Mouse (Mus musculus) midbrain, embryonic 11.5 days (tissue): ENCODE results near the gene Lsm2. TPM values are rescaled to one million over a fixed set of nuclear protein-coding genes. Genes with fewer than 3 reads are reported as not detected.

Experiments used
- ATAC-seq: fragments of 200-750 bp; cut with Nextera tagmentation; 2 replicates; pipeline ENCODE4 v1.8.0; 2017; ENCODE audit warnings: moderate TSS enrichment, moderate library complexity; ENCODE audit not compliant: low FRiP score
- DNase-seq: peaks from one replicate; pipeline ENCODE4 v3.0.0; 2015; ENCODE audit warnings: low spot score; ENCODE audit errors: missing footprints
- H3K27ac ChIP-seq: fragments of 300-500 bp; sonication (generic); 2 replicates; pipeline ENCODE4 v1.5.1; 2014; ENCODE audit warnings: low read depth, low read length
- H3K27me3 ChIP-seq: fragments of 300-500 bp; sonication (generic); 2 replicates; pipeline ENCODE4 v1.6.1; 2014; ENCODE audit warnings: mild to moderate bottlenecking, low read length, moderate library complexity, mixed read lengths; ENCODE audit not compliant: control insufficient read depth, insufficient read depth
- H3K36me3 ChIP-seq: fragments of 300-500 bp; sonication (generic); 2 replicates; pipeline ENCODE4 v1.6.1; 2014; ENCODE audit warnings: mild to moderate bottlenecking, low read length, moderate library complexity, mixed read lengths; ENCODE audit not compliant: control insufficient read depth, insufficient read depth
- H3K4me1 ChIP-seq: fragments of 300-500 bp; sonication (generic); 2 replicates; pipeline ENCODE4 v1.6.1; 2014; ENCODE audit warnings: low read length; ENCODE audit not compliant: control insufficient read depth, insufficient read depth
- H3K4me2 ChIP-seq: fragments of 300-500 bp; sonication (generic); 2 replicates; pipeline ENCODE4 v1.6.1; 2014; ENCODE audit warnings: mild to moderate bottlenecking, moderate library complexity
- H3K4me3 ChIP-seq: fragments of 300-500 bp; sonication (generic); 2 replicates; pipeline ENCODE4 v1.5.1; 2014; ENCODE audit warnings: low read depth, low read length
- H3K9ac ChIP-seq: fragments of 300-500 bp; sonication (generic); 2 replicates; pipeline ENCODE4 v1.6.1; 2014; ENCODE audit warnings: low read length
- H3K9me3 ChIP-seq: fragments of 300-500 bp; sonication (generic); 2 replicates; pipeline ENCODE4 v1.6.1; 2016; ENCODE audit warnings: low read length; ENCODE audit not compliant: control insufficient read depth
- WGBS: fragments of 180-500 bp; shearing (Covaris S2); extraction: QIAGEN DNeasy Blood & Tissue Kit; methylation state at CpG from one replicate; pipeline ENCODE4 v1.1.7; 2014; 5-methylcytosine and 5-hydroxymethylcytosine counted together
- polyA plus RNA-seq: library from polyadenylated mRNA; unstranded; fragments of >200 nt; fragmentation: Nextera tagmentation; extraction: Ambion mirVana; gene quantifications from 2 replicates; pipeline ENCODE4 v1.2.1, GENCODE M21; 2014

Lsm2 gene
- polyA plus RNA-seq, 1 experiment from 2014 or later, result 234 TPM

DNA sequence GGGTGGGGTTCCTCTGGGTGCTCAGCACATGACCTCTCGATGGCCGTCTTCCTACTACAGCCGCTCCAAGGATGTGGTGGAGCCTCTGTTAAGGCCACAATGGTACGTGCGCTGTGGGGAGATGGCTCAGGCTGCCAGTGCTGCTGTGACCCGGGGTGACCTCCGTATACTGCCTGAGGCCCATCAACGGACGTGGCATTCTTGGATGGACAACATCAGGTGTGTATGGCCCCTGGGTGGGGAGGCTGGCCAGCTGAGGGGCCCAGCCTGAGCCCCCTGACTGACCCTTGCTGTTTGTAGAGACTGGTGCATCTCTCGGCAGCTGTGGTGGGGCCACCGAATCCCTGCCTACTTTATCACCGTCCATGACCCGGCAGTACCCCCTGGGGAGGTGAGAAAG, 30.8 kb downstream of the Lsm2 start:
- Histone ChIP-seq H3K4me1 (no peaks in the 10 kb centered on the region), H3K4me2 (no peak overlapping the region), H3K9ac (no peak overlapping the region), H3K27me3 (no peaks in the 10 kb centered on the region), H3K27ac (no peak overlapping the region), H3K4me3 (no peak overlapping the region), H3K9me3 (no peaks in the 10 kb centered on the region), H3K36me3 (peaks cover 55% of the 10 kb centered on the region)
- ATAC-seq, result no peak
- no peak for DNase-seq
- WGBS, result 92% methylated on average over 13 of the region's 13 CpGs

DNA sequence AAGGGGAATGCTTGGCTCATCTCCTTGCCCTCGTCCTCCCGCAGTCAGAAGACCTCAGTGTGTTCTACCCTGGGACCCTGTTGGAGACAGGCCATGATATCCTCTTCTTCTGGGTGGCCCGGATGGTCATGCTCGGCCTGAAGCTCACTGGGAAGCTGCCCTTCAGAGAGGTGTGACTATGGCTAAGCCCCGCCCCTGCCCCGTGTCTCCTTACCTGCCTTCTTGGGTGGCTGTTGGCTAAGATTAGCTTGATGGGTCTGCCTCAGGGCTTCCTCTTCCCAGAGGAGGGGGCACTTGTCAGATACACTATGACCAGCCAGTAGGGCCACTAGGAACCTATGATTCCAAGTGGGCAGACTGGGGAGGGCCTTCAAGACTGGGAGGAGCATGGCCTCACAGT, 31.6 kb downstream of the Lsm2 start:
- no peak for ATAC-seq
- Histone ChIP-seq H3K4me3 (no peak overlapping the region), H3K9me3 (no peaks in the 10 kb centered on the region), H3K4me2 (no peak overlapping the region), H3K27ac (no peak overlapping the region), H3K9ac (no peak overlapping the region), H3K27me3 (no peaks in the 10 kb centered on the region), H3K36me3 (peaks cover 53% of the 10 kb centered on the region), H3K4me1 (no peaks in the 10 kb centered on the region)
- 82% methylated on average over 6 of the region's 6 CpGs for WGBS
- no peak for DNase-seq

DNA sequence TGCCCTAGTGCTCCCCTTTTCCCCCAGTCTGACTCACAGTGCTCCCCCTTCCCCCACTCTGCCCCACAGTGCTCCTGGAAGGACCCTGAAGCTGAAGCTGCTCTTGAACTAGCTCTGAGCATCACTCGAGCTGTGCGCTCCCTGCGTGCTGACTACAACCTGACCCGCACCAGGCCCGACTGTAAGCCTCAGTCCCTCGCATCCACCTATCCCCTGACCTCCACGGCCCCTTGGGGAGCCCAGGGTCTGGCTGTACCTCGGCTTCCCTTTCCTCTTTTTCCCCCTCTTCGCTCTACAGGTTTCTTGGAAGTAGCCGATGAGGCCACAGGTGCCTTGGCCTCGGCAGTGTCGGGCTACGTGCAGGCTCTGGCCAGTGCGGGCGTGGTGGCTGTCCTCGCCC, 33.6 kb downstream of the Lsm2 start:
- DNase-seq (no peak), ATAC-seq (no peak)
- Histone ChIP-seq H3K4me3 (no peak overlapping the region), H3K4me1 (no peaks in the 10 kb centered on the region), H3K9me3 (no peaks in the 10 kb centered on the region), H3K4me2 (no peak overlapping the region), H3K36me3 (peaks cover 47% of the 10 kb centered on the region), H3K27me3 (no peaks in the 10 kb centered on the region), H3K9ac (no peak overlapping the region), H3K27ac (no peak overlapping the region)
- 93% methylated on average over 16 of the region's 16 CpGs for WGBS

DNA sequence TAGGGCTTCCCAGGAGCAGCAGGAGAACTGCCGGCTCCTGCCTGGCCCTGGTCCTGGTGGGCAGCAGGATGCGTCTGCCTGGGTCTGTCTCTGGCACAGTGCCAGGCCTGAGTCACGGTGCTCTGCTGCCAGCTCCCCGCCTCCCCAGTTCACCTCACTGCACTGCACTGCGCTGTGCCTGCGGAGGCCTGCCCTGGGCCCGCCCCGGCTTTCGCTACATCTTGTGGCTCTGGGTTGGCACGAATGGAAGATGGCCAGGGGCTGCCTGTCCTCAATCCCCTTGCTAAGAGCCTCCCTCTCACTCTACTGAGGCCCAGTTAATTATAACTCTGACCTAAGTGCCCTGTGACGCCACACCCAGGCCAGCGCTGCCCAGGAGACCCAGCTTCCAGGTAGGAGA, 34.7 kb downstream of the Lsm2 start, which contains the start of gene Vwa7:
Vwa7 (plus strand) TSS at position 204 of the 400 bp plus-strand sequence.
- Histone ChIP-seq H3K4me1 (peaks cover 1% of the 10 kb centered on the region), H3K27me3 (no peaks in the 10 kb centered on the region), H3K27ac (no peak within 1 kb of the TSS), H3K4me2 (no peak within 1 kb of the TSS), H3K9me3 (no peaks in the 10 kb centered on the region), H3K36me3 (peaks cover 36% of the 10 kb centered on the region), H3K4me3 (no peak within 1 kb of the TSS), H3K9ac (no peak within 1 kb of the TSS)
- no peak for DNase-seq
- WGBS, result 85% methylated on average over 12 of the region's 12 CpGs
- no peak; the same call in 1 of the 2 replicates for ATAC-seq

DNA sequence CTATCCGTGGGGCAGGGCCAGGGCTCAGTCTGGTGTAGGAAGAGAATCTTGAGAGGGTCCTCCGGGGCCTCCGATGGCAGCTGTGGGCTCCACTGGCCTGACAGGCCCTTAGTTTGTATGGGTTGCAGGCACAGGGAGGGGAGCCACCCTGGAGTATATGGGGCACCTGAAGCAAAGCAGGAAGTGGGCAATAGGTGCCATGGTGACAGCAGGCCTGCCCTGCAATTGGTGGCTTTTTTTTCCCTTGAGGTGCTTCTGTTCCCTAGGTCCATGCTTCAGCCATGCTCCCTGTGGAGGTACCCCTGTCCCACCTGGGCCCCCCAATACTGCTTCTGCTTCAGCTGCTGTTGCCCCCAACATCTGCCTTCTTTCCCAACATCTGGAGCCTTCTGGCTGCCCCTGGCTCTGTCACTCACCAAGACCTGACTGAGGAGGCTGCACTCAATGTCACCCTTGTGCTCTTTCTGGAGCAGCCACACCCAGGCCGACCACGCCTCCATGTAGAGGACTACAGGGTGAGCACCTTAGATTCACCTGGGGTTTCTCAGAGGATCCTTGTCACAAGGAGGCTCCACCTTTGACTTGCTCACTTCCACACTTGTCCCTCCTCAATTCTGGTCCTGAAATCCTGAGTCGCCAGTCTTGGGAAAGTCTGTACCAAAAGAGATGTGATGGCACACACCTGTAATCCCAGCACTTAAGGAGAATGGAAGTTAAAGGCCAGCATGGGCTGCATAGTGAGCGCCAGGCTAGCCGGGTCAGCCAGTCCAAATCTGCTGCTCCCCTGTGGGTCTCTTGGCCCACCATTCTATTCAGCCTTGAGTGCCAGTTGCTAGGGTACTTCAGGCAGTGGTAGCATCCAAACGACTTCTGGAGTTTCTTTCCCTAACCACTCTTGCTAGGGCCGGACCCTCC, 35.4 kb downstream of the Lsm2 start:
- DNase-seq (no peak), ATAC-seq (no peak)
- no peak overlapping the region for H3K27ac ChIP-seq
- H3K9ac ChIP-seq, result no peak overlapping the region
- H3K4me3 ChIP-seq, result no peak overlapping the region
- no peak overlapping the region for H3K4me2 ChIP-seq
- peaks cover 6% of the 10 kb centered on the region for H3K4me1 ChIP-seq
- 85% methylated on average over 10 of the region's 10 CpGs for WGBS
- H3K9me3 ChIP-seq, result no peaks in the 10 kb centered on the region
- H3K36me3 ChIP-seq, result peaks cover 31% of the 10 kb centered on the region
- H3K27me3 ChIP-seq, result no peaks in the 10 kb centered on the region

DNA sequence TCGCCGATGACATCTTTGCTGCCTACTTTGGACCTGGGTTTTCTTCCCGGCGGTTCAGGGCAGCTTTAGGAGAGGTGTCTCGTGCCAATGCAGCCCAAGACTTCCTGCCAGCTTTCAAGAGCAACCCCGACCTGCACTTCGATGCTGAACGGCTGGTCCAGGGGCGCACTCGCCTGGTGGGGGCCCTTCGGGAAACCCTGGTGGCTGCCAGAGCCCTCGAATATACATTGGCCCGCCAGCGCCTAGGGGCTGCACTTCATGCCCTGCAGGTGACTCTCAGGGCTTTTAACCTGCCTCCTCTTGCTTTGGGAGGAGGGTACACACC, 36.0 kb downstream of the Lsm2 start:
- no peak overlapping the region for H3K4me2 ChIP-seq
- H3K4me3 ChIP-seq, result no peak overlapping the region
- H3K36me3 ChIP-seq, result peaks cover 27% of the 10 kb centered on the region

DNA sequence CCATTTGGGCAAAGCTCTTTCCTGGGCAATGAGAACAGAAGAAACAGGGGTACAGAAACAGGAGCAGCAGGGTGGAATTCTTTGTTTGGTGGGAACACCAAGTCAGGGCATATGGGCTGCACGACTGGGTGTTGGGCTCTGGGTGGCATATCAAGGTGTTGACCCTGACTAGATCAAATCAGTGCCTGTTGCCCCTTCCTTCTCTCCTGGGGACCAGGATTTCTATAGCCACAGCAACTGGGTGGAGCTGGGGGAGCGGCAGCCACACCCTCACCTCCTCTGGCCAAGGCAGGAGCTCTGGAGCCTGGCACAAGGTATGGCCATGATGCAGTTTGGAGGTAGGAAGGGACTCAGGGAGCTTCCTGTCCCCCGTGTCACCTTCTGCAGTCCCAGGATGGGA, 36.5 kb downstream of the Lsm2 start:
- H3K36me3 ChIP-seq, result peaks cover 23% of the 10 kb centered on the region
- no peaks in the 10 kb centered on the region for H3K9me3 ChIP-seq
- no peak for DNase-seq
- WGBS, result 73% methylated on average over 3 of the region's 3 CpGs
- H3K4me3 ChIP-seq, result no peak overlapping the region
- H3K27ac ChIP-seq, result no peak overlapping the region
- H3K4me2 ChIP-seq, result no peak overlapping the region
- no peaks in the 10 kb centered on the region for H3K27me3 ChIP-seq
- no peak for ATAC-seq
- H3K9ac ChIP-seq, result no peak overlapping the region
- H3K4me1 ChIP-seq, result peaks cover 6% of the 10 kb centered on the region

More for the DNA sequence above, 36.0 kb downstream of the Lsm2 start:
- no peak for ATAC-seq
- no peak overlapping the region for H3K27ac ChIP-seq
- no peak for DNase-seq
- 73% methylated on average over 14 of the region's 14 CpGs for WGBS
- peaks cover 6% of the 10 kb centered on the region for H3K4me1 ChIP-seq
- H3K9me3 ChIP-seq, result no peaks in the 10 kb centered on the region
- H3K9ac ChIP-seq, result no peak overlapping the region
- no peaks in the 10 kb centered on the region for H3K27me3 ChIP-seq

DNA sequence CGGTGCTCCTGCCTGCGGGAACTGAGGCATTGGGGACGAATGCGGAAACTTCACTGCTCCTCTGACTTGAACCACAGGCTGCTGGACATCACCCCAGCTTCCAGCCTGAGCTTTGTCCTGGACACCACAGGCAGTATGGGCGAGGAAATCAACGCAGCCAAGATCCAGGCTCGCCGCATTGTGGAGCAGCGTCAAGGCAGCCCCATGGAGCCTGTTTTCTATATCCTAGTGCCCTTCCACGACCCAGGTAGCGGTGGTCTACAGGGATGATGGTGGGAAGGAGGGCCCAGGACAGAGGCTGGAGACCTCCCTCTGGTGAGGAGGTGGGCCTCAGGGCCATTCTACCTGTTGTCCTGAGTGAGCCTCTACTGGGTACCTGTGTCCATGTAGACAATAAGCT, 38.2 kb downstream of the Lsm2 start:
- peaks cover 5% of the 10 kb centered on the region for H3K36me3 ChIP-seq
- no peaks in the 10 kb centered on the region for H3K9me3 ChIP-seq
- ATAC-seq, result no peak
- H3K27me3 ChIP-seq, result no peaks in the 10 kb centered on the region
- H3K4me1 ChIP-seq, result peaks cover 6% of the 10 kb centered on the region
- no peak overlapping the region for H3K9ac ChIP-seq
- no peak overlapping the region for H3K27ac ChIP-seq
- no peak overlapping the region for H3K4me3 ChIP-seq
- 84% methylated on average over 11 of the region's 11 CpGs for WGBS
- no peak overlapping the region for H3K4me2 ChIP-seq
- DNase-seq, result no peak

DNA sequence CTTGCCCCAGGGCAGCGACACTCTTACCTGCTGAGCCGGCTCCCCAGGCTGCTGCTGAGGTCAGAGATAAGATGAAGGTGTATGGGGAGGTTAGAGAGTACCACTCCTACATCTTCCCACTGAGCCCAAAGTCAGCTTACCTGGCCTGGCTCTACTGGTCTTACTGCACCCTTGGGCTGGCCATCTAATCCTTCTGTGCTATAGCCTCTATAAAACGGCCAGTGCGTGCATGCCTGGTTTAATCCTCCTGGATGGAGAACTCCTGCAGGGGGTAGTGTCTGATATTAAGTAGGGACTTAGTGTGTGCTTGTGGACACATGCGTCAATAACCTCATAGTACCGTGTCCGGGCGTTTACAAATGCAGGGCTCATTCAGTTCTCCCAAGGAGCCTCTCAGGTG, 38.9 kb downstream of the Lsm2 start:
- no peak for ATAC-seq
- no peak overlapping the region for H3K9ac ChIP-seq
- no peak overlapping the region for H3K4me2 ChIP-seq
- H3K4me3 ChIP-seq, result no peak overlapping the region
- H3K36me3 ChIP-seq, result peaks cover 3% of the 10 kb centered on the region
- no peak for DNase-seq
- 82% methylated on average over 8 of the region's 8 CpGs for WGBS
- H3K4me1 ChIP-seq, result peaks cover 6% of the 10 kb centered on the region
- no peaks in the 10 kb centered on the region for H3K27me3 ChIP-seq
- H3K27ac ChIP-seq, result no peak overlapping the region
- H3K9me3 ChIP-seq, result no peaks in the 10 kb centered on the region
